Mouse (Mus musculus) embryo, embryonic 9.5 days (tissue): ENCODE results near the gene Hunk.
A peak's percentile ranks its signal among the peaks of the same experiment; 100 is the strongest.

Experiments used
- DNase-seq: peaks from one replicate; pipeline ENCODE4 v3.0.0-alpha.2; 2017; ENCODE audit errors: extremely low spot score

Hunk gene

DNA sequence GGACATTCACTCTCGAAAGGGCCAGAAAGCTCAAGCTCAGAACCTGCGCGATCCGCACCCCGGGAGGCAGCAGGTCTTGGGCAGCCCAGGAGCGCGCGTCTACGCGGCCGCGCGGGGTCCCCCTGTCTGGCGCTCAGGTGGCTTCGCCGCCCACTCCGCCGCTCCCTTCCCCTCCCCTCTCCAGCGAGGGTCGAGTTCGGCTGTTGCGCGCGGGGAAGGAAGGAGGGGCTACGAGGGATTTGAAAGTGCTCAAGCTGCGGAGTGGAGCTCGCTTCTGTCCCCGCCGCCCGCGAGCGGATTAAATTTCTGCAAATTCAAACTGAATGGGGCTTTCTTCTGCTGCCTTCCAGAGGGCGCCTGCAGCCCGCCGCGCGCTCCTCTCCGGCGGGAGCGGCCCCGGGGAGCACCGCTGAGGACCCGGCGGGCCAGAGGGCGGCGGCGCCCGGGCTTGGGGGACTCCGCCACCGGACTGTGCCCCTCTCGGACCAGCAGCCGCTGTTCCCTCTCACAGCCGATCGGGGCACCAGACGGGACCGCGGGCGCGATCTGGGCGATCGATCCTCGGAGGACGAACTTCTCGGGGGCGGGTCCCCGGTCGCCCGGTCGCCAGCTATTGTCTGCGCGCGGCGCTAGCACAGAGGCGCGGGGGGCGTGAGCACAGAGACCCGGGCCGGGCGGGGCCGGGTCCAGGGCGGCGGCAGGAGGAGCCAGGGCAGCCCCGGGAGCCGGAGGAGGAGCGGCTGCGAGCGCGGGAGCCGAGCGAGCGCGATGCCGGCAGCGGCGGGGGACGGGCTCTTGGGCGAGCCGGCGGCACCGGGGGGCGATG, at the start of gene Hunk:
Gene Hunk (plus strand): TSS at position 326 of the 826 bp plus-strand sequence.
- DNase-seq = peak; percentile 84

DNA sequence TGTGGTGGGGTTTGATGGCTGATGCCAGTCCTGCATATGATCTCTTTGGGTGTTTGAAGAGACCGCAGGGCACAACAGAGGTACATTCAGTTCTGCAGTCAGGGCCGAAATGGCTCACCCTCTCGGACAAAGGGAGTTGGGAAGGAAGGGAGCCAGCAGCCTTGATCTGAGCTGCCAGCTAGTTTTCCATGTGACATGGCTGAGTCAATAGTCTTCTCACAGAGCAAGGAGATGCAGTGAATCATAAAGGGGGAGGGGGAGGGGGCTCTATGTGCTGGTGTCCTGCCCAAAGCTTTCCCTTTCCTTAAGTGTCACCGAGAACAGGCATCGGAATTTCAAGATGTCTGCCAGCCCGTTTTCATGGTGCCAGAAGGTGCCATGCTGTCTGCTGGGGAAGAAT, 46.8 kb upstream of the Hunk start:
- no peak for DNase-seq

DNA sequence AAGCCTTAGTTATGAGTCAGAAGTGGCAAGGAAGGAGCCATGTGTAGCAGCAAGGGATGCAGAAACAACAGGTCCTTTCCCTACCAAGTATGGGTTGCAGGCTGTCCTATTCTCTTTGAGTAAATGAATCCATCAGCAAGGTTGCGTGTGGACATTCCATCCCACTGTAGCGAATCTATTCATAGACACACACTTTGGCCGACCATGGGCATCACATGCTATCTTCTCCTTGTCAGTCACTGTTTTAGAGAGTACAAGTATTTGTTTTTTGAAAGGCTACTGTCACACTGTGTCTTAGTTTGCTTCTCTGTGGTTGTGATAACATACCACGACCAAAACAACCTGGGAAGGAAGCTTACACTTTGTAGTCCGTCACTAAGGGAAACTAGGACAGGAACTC, 44.7 kb upstream of the Hunk start:
- no peak for DNase-seq

DNA sequence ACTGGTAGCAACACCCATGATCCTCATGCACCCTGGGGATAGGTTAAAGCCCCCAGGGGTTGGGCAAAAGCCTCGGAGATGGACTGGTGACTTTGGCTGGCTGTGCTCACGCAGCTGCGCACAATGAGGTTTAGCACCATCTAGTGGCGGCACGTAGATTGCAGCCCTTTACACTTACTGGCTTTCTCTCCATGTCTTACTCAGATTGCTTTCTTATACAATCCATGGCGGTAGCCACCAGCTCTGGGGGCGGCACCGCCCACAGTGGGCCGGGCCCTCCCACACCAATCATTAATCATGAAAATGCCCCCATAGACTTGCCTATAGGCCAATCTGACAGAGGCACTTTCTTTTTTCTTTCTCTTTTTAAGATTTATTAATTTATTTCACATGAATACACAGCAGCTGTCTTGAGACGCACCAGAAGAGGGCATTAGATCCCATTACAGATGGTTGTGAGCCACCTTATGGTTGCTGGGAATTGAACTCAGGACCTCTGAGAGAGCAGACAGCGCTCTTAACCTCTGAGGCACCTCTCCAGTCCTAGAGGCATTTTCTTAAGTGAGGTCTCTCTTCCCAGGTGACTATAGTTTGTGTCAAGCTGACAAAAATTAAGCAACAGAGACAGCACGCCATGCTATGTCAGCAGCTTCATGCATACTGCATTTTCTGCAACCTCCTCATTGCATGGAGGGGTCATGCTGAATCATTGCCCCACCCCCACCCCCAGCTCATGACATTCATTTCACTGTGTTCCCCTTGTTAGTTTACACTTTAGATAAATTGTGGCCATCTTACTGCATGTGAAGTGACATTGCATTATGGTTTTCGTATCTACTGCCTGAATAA, 35.9 kb upstream of the Hunk start:
- peak; percentile 84 for DNase-seq

DNA sequence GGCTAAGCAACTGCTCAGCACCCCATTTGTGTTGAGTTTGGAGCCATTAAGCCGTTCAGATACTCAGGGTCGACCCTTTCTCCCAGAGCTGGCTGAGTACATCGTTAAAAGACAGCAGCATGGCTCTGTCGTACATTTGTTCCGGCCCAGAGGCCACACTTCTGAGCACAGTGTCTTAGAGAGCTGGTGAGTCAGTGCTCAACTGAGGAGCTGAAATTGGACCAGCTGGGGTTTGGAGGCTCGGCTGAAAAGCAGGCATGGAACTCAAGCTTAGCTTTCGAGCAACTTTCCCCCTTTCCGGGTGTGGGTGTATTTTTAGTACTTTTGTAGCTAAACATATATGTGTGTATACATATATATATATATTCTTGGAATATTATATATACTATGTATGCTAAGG, 34.1 kb upstream of the Hunk start:
- DNase-seq = no peak

DNA sequence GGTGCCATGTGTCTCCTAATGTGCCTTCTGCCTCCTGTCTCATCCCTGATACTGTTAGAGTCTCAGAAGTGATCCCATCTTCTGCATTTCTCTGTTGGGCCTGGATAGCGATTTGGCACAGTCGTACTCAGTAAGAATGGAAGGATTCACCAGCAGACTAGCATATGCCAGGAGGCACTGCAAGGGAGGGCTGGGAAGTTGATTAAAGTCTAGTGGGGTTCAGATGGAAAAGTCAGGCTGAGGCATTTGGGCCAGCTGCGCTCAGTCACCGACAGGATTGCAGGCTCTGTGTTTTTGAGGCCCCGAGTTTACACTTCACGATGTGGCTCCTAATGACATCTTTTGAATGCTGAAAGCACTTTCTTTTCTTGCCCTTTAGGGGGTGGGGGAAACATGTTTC, 33.1 kb upstream of the Hunk start:
- DNase-seq = no peak

DNA sequence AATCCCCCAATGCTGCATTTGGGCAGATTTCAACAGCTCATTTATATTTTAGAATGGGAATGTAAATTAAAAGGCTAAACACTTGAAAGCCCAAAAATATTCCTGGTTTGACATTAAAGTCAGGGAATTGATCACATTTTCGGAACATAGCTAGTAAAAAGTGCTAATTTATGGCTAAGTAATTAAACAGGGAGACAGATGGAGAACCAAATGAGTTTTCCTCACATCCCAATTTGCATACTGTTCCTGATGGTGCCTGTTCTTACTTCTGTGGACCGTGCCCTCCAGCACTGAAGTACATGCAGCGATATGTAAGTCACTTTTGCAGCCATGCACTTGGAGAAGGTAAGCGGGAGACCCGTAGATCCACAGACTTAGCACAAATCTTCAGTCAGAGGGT, 32.7 kb upstream of the Hunk start:
- no peak for DNase-seq

DNA sequence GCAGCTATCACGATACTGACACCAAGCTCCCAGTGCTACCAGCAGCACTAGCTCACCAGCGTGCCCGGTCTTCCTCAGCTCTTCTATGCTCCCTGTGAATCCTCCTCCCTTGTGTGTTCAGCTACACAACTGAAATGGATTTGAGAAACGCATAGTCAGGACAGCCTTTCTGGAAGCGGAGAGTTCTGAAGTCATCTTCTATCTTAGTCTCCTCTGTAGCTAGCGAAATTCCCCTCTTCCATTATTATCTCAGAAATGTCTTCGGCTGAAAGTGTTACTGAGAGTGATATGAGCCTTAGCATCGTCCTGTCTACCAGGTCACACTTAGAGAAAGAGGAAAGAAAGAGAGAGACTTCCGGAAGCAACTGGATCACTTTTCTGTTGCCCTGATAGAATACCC, 26.5 kb upstream of the Hunk start:
- no peak for DNase-seq

DNA sequence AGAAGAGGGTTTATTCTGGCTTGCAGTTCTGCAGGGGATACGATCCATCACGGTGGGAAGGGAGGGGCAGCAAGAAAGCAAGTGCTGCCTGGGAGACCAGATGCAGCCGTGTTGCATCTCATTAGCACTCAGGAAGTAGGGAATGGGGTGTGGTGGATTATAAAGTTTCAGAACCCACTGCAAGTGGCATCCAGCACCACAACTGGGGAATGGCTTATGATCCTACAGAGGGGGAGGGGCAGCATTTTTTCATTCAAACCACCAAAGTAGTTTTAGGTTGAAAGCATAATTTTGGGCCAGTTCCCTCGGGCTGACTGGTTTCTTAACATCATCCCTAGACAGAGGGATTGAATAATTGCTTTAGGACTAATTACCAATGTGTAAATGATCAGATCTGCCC, 26.1 kb upstream of the Hunk start:
- DNase-seq = no peak

DNA sequence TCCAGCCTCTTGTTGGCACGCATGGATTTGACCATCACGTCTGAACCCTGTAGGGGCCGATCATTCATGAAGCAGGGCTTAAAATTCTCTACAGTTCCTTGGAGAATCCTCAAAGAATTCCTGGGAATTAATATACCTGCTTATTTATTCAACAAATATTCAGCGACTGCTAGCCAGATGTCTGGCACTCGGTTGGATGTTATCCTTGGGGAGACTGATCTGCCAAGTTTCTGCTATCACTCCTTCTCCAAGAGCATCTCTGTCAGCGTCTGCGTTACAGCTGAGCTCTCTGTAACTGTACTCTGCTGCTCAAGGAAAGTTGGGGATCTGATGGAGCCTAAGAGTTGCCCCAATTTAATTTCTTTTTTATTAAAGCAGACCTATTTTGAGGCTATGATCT, 25.5 kb upstream of the Hunk start:
- DNase-seq = no peak

DNA sequence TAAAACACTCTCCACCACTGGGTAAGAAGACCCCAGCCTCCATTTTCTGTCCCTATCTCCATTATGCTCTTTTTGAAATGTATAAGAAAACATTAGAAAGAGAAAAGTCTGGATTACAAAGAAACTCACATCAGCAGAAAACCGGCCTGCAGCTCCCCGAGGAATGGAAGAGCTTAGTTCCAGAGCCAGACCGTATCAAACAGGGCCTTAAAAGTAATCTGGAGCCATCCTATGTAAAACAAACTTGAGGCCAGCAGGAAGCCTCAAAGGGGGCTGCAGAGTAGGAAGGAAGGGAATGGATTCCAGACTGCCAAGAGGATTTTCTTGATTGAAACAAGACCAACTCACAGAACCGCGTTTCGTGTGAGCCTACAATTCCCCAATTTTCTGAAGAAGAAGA, 22.9 kb upstream of the Hunk start:
- no peak for DNase-seq

DNA sequence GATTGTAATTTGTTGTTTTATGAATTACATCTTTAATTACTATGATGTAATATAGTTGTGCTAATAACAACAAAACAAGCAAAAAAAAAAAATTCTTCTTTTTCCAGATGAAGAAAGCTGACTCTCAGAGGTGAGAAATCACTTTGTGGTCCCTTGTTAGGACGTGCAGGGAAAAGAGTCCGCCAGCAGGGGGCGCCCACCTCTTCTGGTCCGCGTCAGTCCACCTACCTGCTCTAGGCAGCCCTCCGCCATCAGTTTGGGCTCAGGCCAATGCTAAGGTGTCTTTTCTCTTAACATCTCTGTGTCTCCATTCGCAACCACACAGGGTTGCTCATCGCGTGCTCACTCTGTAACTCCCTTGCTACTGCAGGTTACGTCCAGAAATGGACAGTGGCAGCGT, 5.9 kb upstream of the Hunk start:
- peak; percentile 76 for DNase-seq

DNA sequence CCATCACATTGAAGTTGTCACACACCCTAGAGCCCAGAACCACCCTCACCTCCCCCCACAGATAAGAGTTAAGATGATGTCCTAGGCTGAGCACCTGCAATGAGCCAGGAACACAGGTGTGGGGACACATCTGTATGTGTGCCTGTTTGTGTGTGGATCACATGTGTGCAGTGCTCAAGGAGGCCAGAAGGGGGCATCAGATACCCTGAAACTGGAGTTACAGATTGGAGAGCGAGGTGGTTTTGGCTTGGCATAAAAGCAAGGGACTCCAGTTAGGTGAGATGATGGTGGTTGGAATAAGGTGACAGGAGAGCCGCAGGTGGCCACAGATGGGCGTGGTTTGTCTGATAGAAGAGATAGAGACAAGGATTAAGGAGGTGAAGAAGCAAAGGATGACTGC, 4.2 kb upstream of the Hunk start:
- no peak for DNase-seq

DNA sequence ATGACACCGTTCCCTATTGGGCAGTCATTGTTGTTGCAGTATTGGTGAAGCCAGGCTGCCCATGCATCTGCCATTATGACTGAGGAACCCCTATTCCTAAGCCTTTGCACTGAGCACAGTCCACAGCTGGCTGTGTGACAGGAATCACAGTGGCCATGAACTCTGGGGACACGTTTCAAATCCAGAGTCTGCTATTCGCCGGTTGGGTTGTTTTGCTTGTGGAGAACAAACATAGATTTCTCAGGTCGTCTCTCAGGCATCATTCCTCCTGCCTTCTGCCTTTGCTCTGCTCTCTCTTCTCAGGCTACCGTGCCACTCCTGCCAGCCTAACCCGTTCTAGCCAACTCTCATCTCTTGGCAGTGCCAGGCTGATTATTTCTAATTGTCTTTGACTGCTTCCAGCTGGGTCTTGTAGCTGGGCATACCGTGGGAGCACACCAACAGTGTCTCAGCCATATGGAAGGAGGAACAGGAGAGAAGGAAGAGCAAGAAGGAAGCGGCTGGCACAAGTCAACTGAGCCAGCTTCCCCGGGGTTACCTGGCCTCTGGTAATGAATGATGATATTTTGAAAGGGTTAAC, 3.0 kb upstream of the Hunk start:
- DNase-seq = no peak

DNA sequence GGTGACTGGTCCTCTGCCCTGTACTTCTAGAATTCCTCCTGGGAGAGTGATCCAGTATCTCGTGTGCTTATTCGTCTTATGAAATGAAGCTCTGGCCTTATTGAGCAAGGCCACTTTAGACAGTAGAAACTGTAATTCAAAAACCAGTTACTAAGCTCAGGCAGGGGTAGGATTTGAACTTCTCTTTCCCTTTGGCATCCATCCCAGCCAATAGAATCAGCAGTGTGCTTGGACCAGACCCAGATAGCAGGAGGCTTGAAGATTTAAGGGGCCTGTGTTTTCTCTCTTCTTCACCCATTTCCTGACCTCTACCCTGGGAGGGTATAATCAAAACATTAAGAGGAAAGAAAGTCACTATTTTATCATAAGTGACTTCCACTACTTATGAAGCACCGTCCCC, 1.8 kb upstream of the Hunk start:
- DNase-seq = no peak

DNA sequence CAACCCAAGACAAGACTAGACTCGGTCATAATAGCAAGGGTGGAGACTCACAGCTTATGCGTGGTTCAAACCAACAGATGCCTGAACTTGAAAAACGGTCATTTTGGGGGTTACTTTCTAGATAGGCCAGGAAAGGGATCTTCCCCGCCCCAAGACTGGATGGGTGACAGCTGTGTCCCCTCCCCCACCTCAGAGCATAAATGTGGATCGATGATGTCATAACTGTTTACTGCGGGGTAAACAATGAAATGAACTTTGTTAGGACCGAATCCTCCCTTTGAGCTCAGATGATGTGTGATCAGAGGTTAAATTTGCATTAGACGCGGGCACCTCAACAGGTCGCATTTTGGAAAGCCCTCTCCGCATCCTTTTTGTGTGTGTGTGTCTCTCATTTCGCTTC, 967 bp upstream of the Hunk start:
- DNase-seq = peak; percentile 17

DNA sequence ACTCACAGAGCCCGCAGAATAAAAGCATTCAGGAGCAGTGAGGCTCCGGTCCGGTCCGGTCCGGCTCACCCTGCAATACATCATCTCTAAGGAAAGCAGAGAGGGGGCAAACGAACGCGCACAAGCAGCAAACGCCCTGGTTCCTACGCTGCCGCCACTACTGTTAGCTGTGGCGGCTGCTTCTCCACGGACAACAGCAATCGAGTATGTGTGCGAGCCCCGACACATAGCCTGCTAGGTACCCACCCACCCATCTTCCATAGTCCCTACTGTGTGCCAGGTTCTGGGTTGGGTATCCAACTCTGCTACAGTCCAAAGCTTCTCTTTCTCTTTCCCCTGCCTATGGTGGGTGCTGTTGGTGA, 506 bp upstream of the Hunk start:
- DNase-seq = no peak

DNA sequence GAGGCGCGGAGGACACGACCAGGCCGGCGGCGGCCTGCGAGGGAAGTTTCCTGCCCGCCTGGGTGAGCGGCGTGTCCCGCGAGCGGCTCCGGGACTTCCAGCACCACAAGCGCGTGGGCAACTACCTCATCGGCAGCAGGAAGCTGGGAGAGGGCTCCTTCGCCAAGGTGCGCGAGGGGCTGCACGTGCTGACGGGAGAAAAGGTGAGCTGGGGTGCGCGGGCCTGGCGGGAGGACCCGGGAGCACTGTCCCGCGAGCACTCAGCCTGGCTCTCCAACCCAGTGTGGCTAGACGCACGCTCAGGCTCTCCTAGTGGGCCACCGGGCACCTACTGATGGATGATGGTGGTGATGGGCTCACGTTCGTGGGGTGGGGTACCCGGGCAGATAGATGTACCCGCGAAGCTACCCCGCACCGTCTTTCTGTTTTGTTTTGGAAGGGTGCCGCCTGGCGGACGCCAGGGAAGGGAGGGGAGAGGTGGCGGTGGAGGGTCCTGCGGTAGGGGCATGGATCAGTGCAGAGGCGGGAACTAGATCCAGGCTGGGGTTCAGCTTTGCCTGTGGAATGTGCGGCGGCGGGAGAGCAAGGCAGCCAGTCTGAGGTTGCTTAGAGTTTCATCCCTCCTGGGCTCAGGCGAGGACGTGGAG, 824 bp downstream of the Hunk start:
- peak; percentile 86 for DNase-seq

DNA sequence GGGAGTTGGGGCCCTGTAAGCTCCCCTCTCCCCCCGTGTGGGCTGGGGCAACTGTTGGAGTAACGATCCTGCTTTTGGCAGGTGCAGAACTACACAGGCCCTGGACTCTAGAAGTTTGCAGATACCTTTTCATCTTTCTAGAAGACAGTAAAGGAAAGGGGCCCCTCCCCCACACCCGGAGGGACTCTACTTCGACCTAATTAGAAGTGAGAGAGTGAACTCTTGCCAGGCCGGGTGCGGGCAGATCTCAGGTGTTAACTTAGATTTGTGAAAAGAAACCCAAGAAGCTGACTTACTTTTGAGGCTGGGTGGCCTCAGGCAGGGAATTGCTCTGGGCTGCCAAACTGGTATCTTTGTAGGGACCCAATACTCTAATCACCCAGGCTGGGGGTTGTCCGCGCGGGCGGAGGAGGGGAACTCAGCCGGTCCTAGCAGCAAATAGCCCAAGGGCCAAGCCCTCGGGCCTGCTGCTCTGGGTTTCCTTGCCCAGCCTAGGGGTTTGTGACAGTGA, 1.4 kb downstream of the Hunk start:
- peak; percentile 71 for DNase-seq

DNA sequence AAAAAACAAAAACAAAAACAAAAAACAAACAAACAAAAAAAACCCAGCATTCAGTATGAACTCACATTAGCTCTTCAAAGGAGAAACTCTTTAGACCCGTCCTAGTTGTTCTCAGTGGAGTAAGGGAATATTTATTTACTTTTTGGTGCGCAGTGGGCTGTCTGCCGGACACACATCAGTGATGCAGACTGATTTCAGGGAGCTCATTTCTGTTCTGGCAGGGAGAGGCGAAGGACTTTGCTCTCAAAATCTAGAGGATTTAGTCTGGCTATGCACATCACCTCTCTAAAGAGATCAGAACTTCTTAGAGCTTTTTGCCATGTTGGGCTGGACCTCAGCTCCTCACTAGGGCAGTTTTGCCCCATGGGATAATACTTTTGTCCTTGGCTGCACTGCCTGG, 2.1 kb downstream of the Hunk start:
- no peak for DNase-seq

DNA sequence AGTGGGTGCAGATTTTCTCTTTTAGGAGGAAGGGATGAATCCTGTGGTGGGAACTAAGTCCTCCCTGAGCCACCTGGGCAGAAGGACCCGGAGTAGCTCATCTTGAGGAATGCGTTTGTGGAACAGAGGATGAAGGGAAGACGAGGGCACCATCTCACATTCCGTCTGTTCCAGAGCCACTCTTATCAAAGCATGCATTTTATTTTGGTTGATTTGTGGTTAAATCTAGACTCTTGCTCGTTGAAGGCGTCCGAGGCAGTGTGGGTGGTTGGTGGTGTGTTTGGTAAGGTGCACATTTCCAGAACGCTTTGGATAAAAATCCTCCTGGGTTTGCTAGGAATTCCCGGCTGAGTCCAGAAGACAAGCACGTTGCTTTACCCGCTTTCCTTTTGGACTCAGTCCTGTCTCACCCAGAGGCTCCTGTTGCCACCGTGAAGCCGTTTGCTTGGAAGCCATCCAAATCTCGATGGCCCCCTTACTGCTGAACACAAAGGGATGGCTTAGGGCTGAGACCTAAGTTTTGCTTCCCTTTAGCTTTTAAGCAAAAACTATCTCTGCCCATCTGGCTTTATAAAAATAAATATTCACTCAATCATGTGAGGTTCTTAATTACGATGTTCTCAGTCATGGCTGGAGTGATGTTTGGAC, 3.4 kb downstream of the Hunk start:
- DNase-seq = no peak

DNA sequence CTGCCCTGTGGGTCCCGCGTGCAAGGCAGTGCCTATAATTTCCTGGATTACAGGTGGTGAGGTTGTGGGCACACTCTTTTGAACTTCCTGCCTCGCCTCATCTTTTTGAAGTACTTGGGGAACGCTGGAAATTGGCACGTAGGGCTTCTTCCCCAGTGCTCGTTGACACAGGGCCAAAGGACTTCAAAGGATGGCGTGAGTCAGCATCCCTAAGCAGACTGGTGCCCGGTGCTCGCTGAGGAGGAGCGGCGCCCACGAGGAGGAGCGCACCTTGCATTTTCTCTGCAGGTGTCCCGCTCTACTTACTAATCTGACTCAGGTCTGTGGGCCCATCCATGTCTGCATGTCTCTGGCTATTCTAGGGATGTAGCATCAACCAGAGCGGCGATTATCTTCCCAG, 4.9 kb downstream of the Hunk start:
- DNase-seq = no peak
